Mouse (Mus musculus): ENCODE data around the gene Tnip1. TPM values are rescaled to one million over a fixed set of nuclear protein-coding genes. Genes with fewer than 3 reads are reported as not detected.
"Not testable (repeated sequence)": the region's sequence is repeated elsewhere in the genome, so short reads cannot be mapped to it uniquely, and the experiment has no call there.

Tnip1 gene
- polyA plus RNA-seq, 1 experiment from 2014 or later: 13.2 TPM

- ATAC-seq (replicated peaks): no peak
- no peaks in the 10 kb centered on the region for H3K27me3 ChIP-seq
- H3K4me3 ChIP-seq: no peak overlapping the region
- no peaks in the 10 kb centered on the region for H3K36me3 ChIP-seq
- no peak overlapping the region for H3K27ac ChIP-seq (replicated peaks)
- no peaks in the 10 kb centered on the region for H3K9me3 ChIP-seq
- H3K9ac ChIP-seq (replicated peaks): no peak overlapping the region
- 73% methylated on average over 8 of the region's 8 CpGs for WGBS
- H3K4me2 ChIP-seq (replicated peaks): no peak overlapping the region
- H3K4me1 ChIP-seq: peaks cover 7% of the 10 kb centered on the region; the same call in 1 of the 2 replicates
These were observed 8.8 kb upstream of the Tnip1 start for GRCm38 (mm10) chr11:54971365-54972048.

GRCm38 (mm10) chr11:54965234-54965633 is 2.5 kb upstream of the Tnip1 start:
- Histone ChIP-seq H3K9ac (replicated peaks) (no peak overlapping the region), H3K4me3 (no peak overlapping the region), H3K9me3 (no peaks in the 10 kb centered on the region), H3K4me2 (replicated peaks) (no peak overlapping the region), H3K27ac (replicated peaks) (no peak overlapping the region), H3K36me3 (no peaks in the 10 kb centered on the region), H3K4me1 (no peaks in the 10 kb centered on the region), H3K27me3 (no peaks in the 10 kb centered on the region)
- no peak for ATAC-seq (replicated peaks)
- 86% methylated on average over 6 of the region's 6 CpGs for WGBS

GRCm38 (mm10) chr11:54961921-54962320 is 796 bp downstream of the Tnip1 start:
- WGBS: 67% methylated on average over 3 of the region's 3 CpGs
- Histone ChIP-seq H3K4me3 (no peak overlapping the region), H3K27me3 (no peaks in the 10 kb centered on the region), H3K4me1 (no peaks in the 10 kb centered on the region), H3K27ac (replicated peaks) (no peak overlapping the region), H3K4me2 (replicated peaks) (no peak overlapping the region), H3K36me3 (no peaks in the 10 kb centered on the region), H3K9me3 (no peaks in the 10 kb centered on the region), H3K9ac (replicated peaks) (no peak overlapping the region)
- no peak for ATAC-seq (replicated peaks)

GRCm38 (mm10) chr11:54961164-54961850 is 1.4 kb downstream of the Tnip1 start:
- ATAC-seq (replicated peaks): no peak
- H3K4me3 ChIP-seq: no peak overlapping the region
- H3K4me2 ChIP-seq (replicated peaks): no peak overlapping the region
- H3K27ac ChIP-seq (replicated peaks): no peak overlapping the region
- H3K27me3 ChIP-seq: no peaks in the 10 kb centered on the region
- no peak overlapping the region for H3K9ac ChIP-seq (replicated peaks)
- no peaks in the 10 kb centered on the region for H3K36me3 ChIP-seq
- no peaks in the 10 kb centered on the region for H3K9me3 ChIP-seq
- H3K4me1 ChIP-seq: no peaks in the 10 kb centered on the region
- WGBS: 71% methylated on average over 6 of the region's 6 CpGs

GRCm38 (mm10) chr11:54960251-54960650 is 2.5 kb downstream of the Tnip1 start:
- Histone ChIP-seq H3K36me3 (no peaks in the 10 kb centered on the region), H3K27me3 (no peaks in the 10 kb centered on the region), H3K9me3 (no peaks in the 10 kb centered on the region), H3K4me1 (no peaks in the 10 kb centered on the region), H3K4me3 (no peak overlapping the region), H3K4me2 (replicated peaks) (no peak overlapping the region), H3K27ac (replicated peaks) (no peak overlapping the region), H3K9ac (replicated peaks) (no peak overlapping the region)
- 90% methylated on average over 6 of the region's 6 CpGs for WGBS
- ATAC-seq (replicated peaks): no peak

- H3K9ac ChIP-seq (replicated peaks): no peak overlapping the region
- H3K27me3 ChIP-seq: no peaks in the 10 kb centered on the region
- no peak overlapping the region for H3K27ac ChIP-seq (replicated peaks)
- H3K4me2 ChIP-seq (replicated peaks): no peak overlapping the region
- H3K36me3 ChIP-seq: no peaks in the 10 kb centered on the region
- WGBS: 54% methylated on average over 3 of the region's 3 CpGs
- H3K4me3 ChIP-seq: no peak overlapping the region
- no peak for ATAC-seq (replicated peaks)
- H3K4me1 ChIP-seq: peaks cover 12% of the 10 kb centered on the region
- no peaks in the 10 kb centered on the region for H3K9me3 ChIP-seq
These were observed 4.1 kb downstream of the Tnip1 start for GRCm38 (mm10) chr11:54958571-54959073.

GRCm38 (mm10) chr11:54957708-54958107 is 5.0 kb downstream of the Tnip1 start:
- H3K36me3 ChIP-seq; ATAC-seq (replicated peaks); H3K4me3 ChIP-seq; H3K9ac ChIP-seq (replicated peaks); H3K27ac ChIP-seq (replicated peaks); H3K4me2 ChIP-seq (replicated peaks); H3K9me3 ChIP-seq; H3K27me3 ChIP-seq: not testable (repeated sequence)
- peaks cover 12% of the 10 kb centered on the region for H3K4me1 ChIP-seq
- 94% methylated on average over 3 of the region's 3 CpGs for WGBS

- 60% methylated on average over 7 of the region's 7 CpGs for WGBS
- no peak for ATAC-seq (replicated peaks)
- Histone ChIP-seq H3K9me3 (no peaks in the 10 kb centered on the region), H3K27me3 (no peaks in the 10 kb centered on the region), H3K4me1 (peaks cover 12% of the 10 kb centered on the region), H3K36me3 (no peaks in the 10 kb centered on the region), H3K4me2 (replicated peaks) (no peak overlapping the region), H3K9ac (replicated peaks) (no peak overlapping the region), H3K27ac (replicated peaks) (no peak overlapping the region), H3K4me3 (no peak overlapping the region)
These were observed 5.8 kb downstream of the Tnip1 start for GRCm38 (mm10) chr11:54956912-54957311.

- Histone ChIP-seq H3K36me3 (no peaks in the 10 kb centered on the region), H3K4me3 (peak overlapping the region; percentile 62), H3K9me3 (no peaks in the 10 kb centered on the region), H3K4me1 (peaks cover 12% of the 10 kb centered on the region), H3K27me3 (no peaks in the 10 kb centered on the region), H3K4me2 (replicated peaks) (peak overlapping the region; percentile 65), H3K27ac (replicated peaks) (peak overlapping the region; percentile 82), H3K9ac (replicated peaks) (peak overlapping the region; percentile 70)
- under 1% methylated on average over 59 of the region's 59 CpGs for WGBS
- peak; percentile 99 for ATAC-seq (replicated peaks)
These were observed 6.8 kb downstream of the Tnip1 start for GRCm38 (mm10) chr11:54955735-54956480.

GRCm38 (mm10) chr11:54955400-54955734 is 7.3 kb downstream of the Tnip1 start:
- WGBS: 41% methylated on average over 10 of the region's 10 CpGs
- peak overlapping the region; percentile 70 for H3K9ac ChIP-seq (replicated peaks)
- not testable (repeated sequence) for H3K36me3 ChIP-seq; H3K27me3 ChIP-seq; ATAC-seq (replicated peaks); H3K9me3 ChIP-seq
- peaks cover 12% of the 10 kb centered on the region for H3K4me1 ChIP-seq
- peak overlapping the region; percentile 65 for H3K4me2 ChIP-seq (replicated peaks)
- peak overlapping the region; percentile 82; the same call in 1 of the 2 replicates for H3K27ac ChIP-seq (replicated peaks)
- peak overlapping the region; percentile 62 for H3K4me3 ChIP-seq

- H3K9me3 ChIP-seq: no peaks in the 10 kb centered on the region
- 69% methylated on average over 8 of the region's 8 CpGs for WGBS
- H3K4me1 ChIP-seq: peaks cover 12% of the 10 kb centered on the region
- no peak overlapping the region for H3K4me2 ChIP-seq (replicated peaks)
- no peaks in the 10 kb centered on the region for H3K36me3 ChIP-seq
- no peak overlapping the region for H3K27ac ChIP-seq (replicated peaks)
- H3K9ac ChIP-seq (replicated peaks): no peak overlapping the region
- no peaks in the 10 kb centered on the region for H3K27me3 ChIP-seq
- no peak overlapping the region for H3K4me3 ChIP-seq
- no peak for ATAC-seq (replicated peaks)
These were observed 8.0 kb downstream of the Tnip1 start for GRCm38 (mm10) chr11:54954716-54955115.

GRCm38 (mm10) chr11:54953993-54954446 is 8.7 kb downstream of the Tnip1 start:
- Histone ChIP-seq H3K4me3 (no peak overlapping the region), H3K4me1 (peaks cover 12% of the 10 kb centered on the region), H3K9me3 (no peaks in the 10 kb centered on the region), H3K27me3 (no peaks in the 10 kb centered on the region), H3K27ac (replicated peaks) (no peak overlapping the region), H3K9ac (replicated peaks) (no peak overlapping the region), H3K4me2 (replicated peaks) (no peak overlapping the region), H3K36me3 (no peaks in the 10 kb centered on the region)
- ATAC-seq (replicated peaks): no peak
- WGBS: 24% methylated on average over 9 of the region's 9 CpGs

Measured in forebrain, embryonic 15.5 days (tissue).